Mouse (Mus musculus): Measurements from ENCODE around the gene Ltf.

DNA sequence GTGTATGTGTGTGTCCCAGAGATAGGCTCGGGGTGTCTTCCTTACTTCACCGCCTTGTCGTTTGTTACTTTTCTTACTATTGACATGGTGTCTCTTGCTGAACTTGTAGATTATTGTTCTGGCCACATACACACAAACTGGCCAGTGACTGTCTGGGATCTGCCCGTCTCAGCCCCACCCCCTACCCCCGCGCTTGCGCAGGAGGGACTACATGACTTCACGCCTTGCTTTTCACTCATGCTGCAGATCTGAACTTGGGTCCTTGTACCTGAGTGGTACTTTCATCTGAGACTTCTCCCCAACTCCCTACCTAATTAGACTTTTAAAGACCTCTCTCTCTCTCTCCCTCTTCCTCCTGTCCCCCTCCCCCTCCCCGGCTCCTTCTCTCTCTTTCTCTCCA is 35.0 kb upstream of the Ltf start:
- TF ChIP-seq CTCF (IDR thresholded peaks at IDR 0.05) (no peak), EP300 (IDR thresholded peaks at IDR 0.05) (no peak)
